Mouse (Mus musculus): ENCODE measurements at regions not wholly inside any gene's neighbourhood (a gene's known extent, or its start where the extent isn't known, plus 50 kb on each side); places are given as distances from the start of the nearest gene placed in this dataset.
"Not testable (repeated sequence)": the region's sequence is repeated elsewhere in the genome, so short reads cannot be mapped to it uniquely, and the experiment has no call there.

- no peak for DNase-seq
Observed at GRCm38 (mm10) chr15:11463341-11463740, 63.9 kb upstream of the Tars start.

DNA sequence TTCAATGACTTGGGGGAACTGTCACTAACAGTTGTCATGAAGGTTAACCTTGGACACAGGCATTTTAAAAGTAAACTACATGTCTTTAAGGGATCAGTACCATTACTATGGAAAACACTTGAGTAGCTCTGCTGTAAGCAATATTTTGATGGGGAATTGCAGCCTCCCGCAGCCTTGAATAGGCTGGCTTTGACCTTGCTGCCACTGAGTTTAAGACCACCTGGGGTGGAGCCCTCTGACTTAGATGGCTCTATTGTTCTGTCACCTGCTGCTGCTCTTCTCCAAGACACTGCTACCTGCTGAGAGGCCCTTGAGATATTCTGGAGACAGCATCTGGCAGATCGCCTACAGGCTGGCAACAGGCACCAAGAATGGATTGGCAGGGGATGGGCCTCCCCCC lies 62.1 kb upstream of the Tars start:
- DNase-seq = not testable (repeated sequence)

GRCm38 (mm10) chr15:11459306-11459705 lies 59.8 kb upstream of the Tars start:
- DNase-seq = no peak

DNA sequence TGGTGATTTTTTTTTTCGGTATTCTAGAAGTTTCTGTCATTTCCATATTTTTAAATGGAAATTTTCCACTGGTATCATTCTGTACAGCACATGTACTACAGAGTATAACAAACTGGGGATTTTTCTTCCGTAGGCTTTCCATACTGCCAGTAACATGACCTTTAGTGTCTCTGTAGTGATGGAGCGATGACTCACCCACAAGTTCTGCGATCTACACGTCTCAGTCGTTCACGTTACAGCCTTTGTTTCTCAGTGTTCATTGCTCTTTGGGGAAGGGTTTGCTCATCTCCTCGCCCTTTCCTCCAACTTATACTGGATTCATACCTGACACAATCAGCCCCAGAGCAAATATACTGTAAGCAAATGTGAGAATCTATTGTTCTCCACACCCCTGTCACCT lies 57.8 kb upstream of the Tars start:
- DNase-seq = no peak

DNA sequence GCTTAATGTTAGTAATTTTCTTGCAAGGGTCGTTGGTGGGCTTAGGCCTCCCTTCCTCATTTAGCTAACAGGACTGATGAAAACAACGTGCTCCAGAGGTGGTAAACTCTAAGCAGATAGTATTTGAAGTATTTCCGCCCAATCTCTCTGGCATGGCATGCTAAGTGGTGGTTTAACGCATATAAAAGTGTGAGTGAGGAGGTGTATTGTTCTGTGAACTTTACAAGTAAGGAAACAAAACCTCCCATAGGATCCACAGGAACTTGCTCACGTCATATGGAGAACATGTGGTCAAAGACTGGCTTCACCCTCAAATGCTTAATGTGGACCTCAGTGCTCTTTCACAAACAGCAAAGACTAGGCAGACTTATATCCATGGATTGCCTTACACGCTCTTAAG lies 56.5 kb upstream of the Tars start:
- no peak for DNase-seq

DNA sequence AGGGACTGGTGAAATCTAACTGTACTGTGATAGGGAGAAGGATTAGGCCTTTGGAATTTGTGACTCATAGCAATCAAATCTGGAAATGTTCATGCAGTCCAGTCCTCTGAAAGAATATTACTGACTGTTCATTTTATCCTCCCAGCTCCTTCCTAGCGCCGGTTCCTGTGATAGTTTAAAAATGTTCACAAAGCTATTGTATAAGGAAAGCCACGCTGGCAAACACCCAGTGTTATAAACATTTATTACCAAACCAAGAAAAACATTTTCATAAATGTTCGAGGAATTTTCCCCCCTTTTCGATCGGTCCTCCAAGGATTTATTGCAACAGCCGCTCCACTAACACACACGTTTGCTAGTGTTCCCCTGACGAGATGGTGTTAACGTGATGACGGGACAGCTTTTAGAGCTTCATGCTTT lies 55.9 kb upstream of the Tars start:
- DNase-seq = no peak

DNA sequence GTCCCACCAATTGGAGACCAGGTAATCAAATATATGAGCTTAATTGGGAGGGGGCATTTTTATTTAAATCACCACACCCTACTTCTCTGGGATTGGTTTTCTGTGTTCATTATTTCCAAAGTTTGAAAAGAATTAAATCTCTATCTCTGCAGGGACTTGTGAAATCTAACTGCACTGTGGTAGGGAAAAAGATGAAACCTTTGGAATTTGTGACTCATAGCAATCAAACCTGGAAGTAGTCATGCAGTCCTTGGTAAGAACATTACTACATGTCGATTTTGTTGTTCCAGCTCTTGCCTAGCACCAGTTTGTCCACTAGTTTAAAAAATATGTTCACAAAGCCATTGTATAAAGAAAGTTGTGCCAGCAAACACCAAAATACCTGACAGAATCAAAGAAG lies 54.5 kb upstream of the Tars start:
- DNase-seq = no peak

GRCm38 (mm10) chr15:11451635-11452034 lies 52.2 kb upstream of the Tars start:
- DNase-seq = no peak
